8 mouse cellular contexts compared by ENCODE assay signal in the genomic region with DNA sequence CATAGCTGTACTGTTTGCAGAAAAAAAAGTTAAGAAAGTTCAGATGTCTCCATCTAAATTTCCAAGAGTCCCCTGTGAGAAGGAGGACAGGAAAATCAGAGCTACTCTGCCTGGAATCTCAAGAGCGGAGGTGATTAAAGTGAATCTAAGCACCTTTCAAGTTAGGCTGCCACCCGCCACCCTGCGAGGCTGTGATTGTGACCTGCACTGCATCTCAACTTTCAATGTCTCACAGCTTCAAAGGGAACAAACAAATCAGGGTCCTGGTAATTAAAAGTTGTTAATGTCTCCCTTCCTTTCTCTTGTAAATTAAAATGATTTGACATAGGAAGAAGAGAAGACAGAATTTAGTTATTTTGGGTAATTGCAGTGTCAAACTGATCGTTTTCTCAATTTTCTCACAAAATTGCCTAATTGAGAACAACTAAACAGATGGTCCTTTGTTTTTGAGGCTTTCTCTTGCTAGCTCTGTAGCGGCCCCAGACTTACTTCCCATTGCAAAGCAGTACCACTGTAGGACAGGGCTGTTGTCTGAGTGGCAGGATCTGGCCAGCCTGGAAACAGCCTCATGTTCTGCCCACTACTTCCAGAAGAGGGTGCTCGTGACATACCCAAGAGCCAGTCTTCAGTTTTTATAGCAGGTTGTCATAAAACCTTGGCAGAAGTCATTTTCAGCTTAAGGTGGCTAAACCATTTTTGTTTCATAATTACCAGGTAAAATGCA.
A peak's percentile ranks its signal among the peaks of the same experiment; 100 is the strongest.
DNase-seq lines count a peak whose midpoint lies in the region; ATAC-seq and TF ChIP-seq lines count a peak whose summit lies in the region.
"Had no signal": no experiment of that assay in that cellular context is flagged by ENCODE, and none has a peak within 500 bp of the region (broad histone marks: within the 10 kb centered on the region; RNA-seq: fewer than 3 reads in every experiment).

No protein-coding gene starts in this region.

- DNase-seq in embryo, embryonic 10.5 days (ENCODE audit: low spot score) = peak; percentile 78
- DNase-seq in hindbrain, embryonic 14.5 days (ENCODE audit: low spot score) = peak; percentile 83
- DNase-seq in layer of hippocampus, postnatal 14 days (ENCODE audit: low spot score in 2 of 2) = peak; percentile 68 to 81
- DNase-seq in right cerebral cortex, postnatal 14 days = peak; percentile 46

- H3K4me3 ChIP-seq in ES-Bruce4 (ENCODE audit: low read depth, low read length) = no peak overlapping the region
- H3K4me3 ChIP-seq in hindbrain, embryonic 14.5 days (replicated peaks; ENCODE audit: low read length) = no peak overlapping the region
- H3K4me3 ChIP-seq: myocyte had no signal

- no peak overlapping the region for H3K9ac ChIP-seq in ES-Bruce4 (ENCODE audit: low read depth, poor library complexity, severe bottlenecking)
- no peak overlapping the region for H3K9ac ChIP-seq in hindbrain, embryonic 14.5 days

- 43% methylated on average over 6 of the region's 6 CpGs for WGBS in hindbrain, embryonic 14.5 days

- TF ChIP-seq POLR2A in ES-Bruce4 (IDR thresholded peaks at IDR 0.05; ENCODE audit: insufficient read depth, low read length) = no peak

- H3K4me1 ChIP-seq in ES-Bruce4 (ENCODE audit: control insufficient read depth, insufficient read depth, low read length) = no peaks in the 10 kb centered on the region
- H3K4me1 ChIP-seq in hindbrain, embryonic 14.5 days (replicated peaks; ENCODE audit: control insufficient read depth, insufficient read depth, low read length) = no peaks in the 10 kb centered on the region

- peak; percentile 56 for TF ChIP-seq CTCF in ES-Bruce4 (IDR thresholded peaks at IDR 0.05; ENCODE audit: low read depth, low read length)

- no peak overlapping the region for H3K4me2 ChIP-seq in hindbrain, embryonic 14.5 days (replicated peaks)

- ATAC-seq in activated CD4-positive, CD25-positive, alpha-beta regulatory T cell, adult 4 months = peak; percentile 28
- ATAC-seq in hindbrain, embryonic 14.5 days (ENCODE audit: low FRiP score) = peak; percentile 85
- peak; percentile 99 for ATAC-seq in megakaryocyte progenitor cell, adult 5-6 weeks (replicated peaks; ENCODE audit: poor library complexity)

- H3K9me3 ChIP-seq in ES-Bruce4 (replicated peaks; ENCODE audit: control insufficient read depth, insufficient read depth, low read length, poor library complexity, severe bottlenecking) = no peaks in the 10 kb centered on the region; the same call in 1 of the 2 replicates
- no peaks in the 10 kb centered on the region for H3K9me3 ChIP-seq in hindbrain, embryonic 14.5 days (ENCODE audit: control insufficient read depth, low read length)

- H3K36me3 ChIP-seq in ES-Bruce4 (ENCODE audit: control insufficient read depth, insufficient read depth, low read length, poor library complexity, severe bottlenecking) = no peaks in the 10 kb centered on the region
- H3K36me3 ChIP-seq in hindbrain, embryonic 14.5 days (replicated peaks; ENCODE audit: control insufficient read depth, insufficient read depth) = no peaks in the 10 kb centered on the region

- no peaks in the 10 kb centered on the region; the same call in 1 of the 2 replicates for H3K27me3 ChIP-seq in ES-Bruce4 (ENCODE audit: control insufficient read depth, insufficient read depth, low read length, poor library complexity, severe bottlenecking)
- no peaks in the 10 kb centered on the region for H3K27me3 ChIP-seq in hindbrain, embryonic 14.5 days (ENCODE audit: control insufficient read depth, insufficient read depth, low read length)

- TF ChIP-seq EP300 in ES-Bruce4 (IDR thresholded peaks at IDR 0.05; ENCODE audit: insufficient read depth, low read depth, low read length) = no peak

- no peak overlapping the region for H3K27ac ChIP-seq in ES-Bruce4 (ENCODE audit: insufficient read depth, low read length)
- H3K27ac ChIP-seq in hindbrain, embryonic 14.5 days = no peak overlapping the region

Comparison
In these comparisons a context has a peak if more than half of its experiments do, and no peak if none do; other contexts are left out.
1. ATAC-seq: peak in every context shown above with its lines; median percentile 99 in megakaryocyte progenitor cell, adult 5-6 weeks; 85 in hindbrain, embryonic 14.5 days; 28 in activated CD4-positive, CD25-positive, alpha-beta regulatory T cell, adult 4 months.